Mouse (Mus musculus): ENCODE measurements at regions not wholly inside any gene's neighbourhood (a gene's known extent, or its start where the extent isn't known, plus 50 kb on each side); places are given as distances from the start of the nearest gene placed in this dataset.

DNA sequence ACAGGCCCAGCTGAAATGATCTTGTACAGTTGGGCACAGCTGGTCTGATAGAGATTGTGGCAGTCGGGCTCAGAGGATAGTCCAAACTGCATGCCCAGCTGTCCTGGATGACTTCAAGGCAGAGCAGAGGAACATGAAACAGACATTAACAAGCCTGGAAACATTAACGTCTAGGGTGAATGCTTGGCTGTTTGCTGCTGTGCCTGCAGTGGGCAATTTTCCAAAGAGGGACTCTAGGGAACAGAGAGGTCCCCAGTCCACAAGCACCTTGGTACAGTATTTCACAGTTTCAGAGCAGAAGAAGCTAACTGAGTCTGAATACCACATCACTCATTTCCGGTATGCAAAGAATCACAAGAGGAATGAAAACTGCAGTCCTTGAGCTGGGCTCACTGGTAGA, 135.2 kb upstream of the Ubl3 start:
- TF ChIP-seq POLR2A (IDR thresholded peaks at IDR 0.05; ENCODE audit: extremely low read depth, insufficient read depth, low read length) (no peak), CTCF (IDR thresholded peaks at IDR 0.05; ENCODE audit: extremely low read depth, insufficient read depth, low read length) (no peak)
